Mouse (Mus musculus) embryonic stem cell, embryonic (primary cell): ENCODE measurements around the gene Tnfrsf17.

Source experiments
- CTCF ChIA-PET, 4 experiments: fragments of 300-600 bp in 2 of 4; fragments of 350-600 bp in 2 of 4; sonication (Branson Sonifier 250); formaldehyde crosslinking; loops; one replicate each; lab custom pipeline; 2022; ENCODE audit warnings: inconsistent platforms in 2 of 4; lab: Charles Lee
- POLR2A ChIA-PET, 4 experiments: fragments of 300-600 bp in 2 of 4; fragments of 350-600 bp in 2 of 4; sonication (Branson Sonifier 250); formaldehyde crosslinking; loops; one replicate each; lab custom pipeline; 2022; ENCODE audit warnings: antibody characterized with exemption in 4 of 4, inconsistent platforms in 1 of 4; lab: Charles Lee

Tnfrsf17 gene

GRCm38 (mm10) chr16:11317324-11317723 lies 3.7 kb downstream of the Tnfrsf17 start:
- ChIA-PET CTCF (interaction anchor here (0.5 to 1.5 kb wide), 5 partner anchors 12 to 322 kb away, joined by 3 to 7 read pairs (median 5); no protein-coding TSS in a partner anchor), POLR2A (interaction anchor here in 2 of 4 experiments (0.5 to 0.6 kb wide), 2 partner anchors 40 to 302 kb away, joined by 3 read pairs; no protein-coding TSS in a partner anchor)

- ChIA-PET CTCF (interaction anchor here (0.6 to 1.3 kb wide), 10 partner anchors 17 to 267 kb away, joined by 3 to 8 read pairs (median 3); no protein-coding TSS in a partner anchor), POLR2A (interaction anchor here (0.6 to 3.3 kb wide), 66 partner anchors 9 to 781 kb away, joined by 3 to 31 read pairs (median 4); partner anchors contain the start of genes Gspt1 (in 3 of the 4), Zc3h7a (in 3 of the 4), Rsl1d1 (in 2 of the 4) and Litaf (in 1 of the 4))
These were observed 9.1 kb downstream of the Tnfrsf17 start, which contains the start of gene Snx29 for GRCm38 (mm10) chr16:11322409-11323323. Snx29 (plus strand) TSS chr16:11322908.

GRCm38 (mm10) chr16:11323324-11324051 lies 9.9 kb downstream of the Tnfrsf17 start:
- ChIA-PET POLR2A (interaction anchor here in 3 of 4 experiments (0.6 to 3.3 kb wide), 57 partner anchors 8 to 315 kb away, joined by 3 to 31 read pairs (median 4); partner anchors contain the start of genes Gspt1 (in 3 of the 3), Zc3h7a (in 3 of the 3), Rsl1d1 (in 2 of the 3) and Litaf (in 1 of the 3)), CTCF (interaction anchor here in 3 of 4 experiments (0.6 to 1.3 kb wide), 6 partner anchors 18 to 246 kb away, joined by 3 to 7 read pairs (median 3); no protein-coding TSS in a partner anchor)

- ChIA-PET POLR2A (interaction anchor here in 3 of 4 experiments (0.7 to 4.0 kb wide), 6 partner anchors 12 to 30 kb away, joined by 3 to 22 read pairs (median 6); no protein-coding TSS in a partner anchor), CTCF (no interaction called here)
These were observed 16.6 kb downstream of the Tnfrsf17 start for GRCm38 (mm10) chr16:11330081-11330800.

GRCm38 (mm10) chr16:11331030-11331429 lies 17.4 kb downstream of the Tnfrsf17 start:
- ChIA-PET CTCF (no interaction called here), POLR2A (interaction anchor here in 3 of 4 experiments (0.8 to 4.0 kb wide), 8 partner anchors 8 to 31 kb away, joined by 3 to 22 read pairs (median 5); partner anchors contain the start of gene Snx29 (in 1 of the 3))

GRCm38 (mm10) chr16:11343292-11343815 lies 29.7 kb downstream of the Tnfrsf17 start:
- ChIA-PET POLR2A (interaction anchor here in 2 of 4 experiments (1.4 to 4.2 kb wide), 7 partner anchors 10 to 21 kb away, joined by 4 to 30 read pairs (median 8); partner anchors contain the start of gene Snx29 (in 1 of the 2)), CTCF (no interaction called here)

GRCm38 (mm10) chr16:11351903-11352302 lies 38.3 kb downstream of the Tnfrsf17 start:
- CTCF ChIA-PET: no interaction called here
- POLR2A ChIA-PET: interaction anchor here in 2 of 4 experiments (0.7 to 7.0 kb wide), 6 partner anchors 6 to 344 kb away, joined by 3 to 49 read pairs (median 4); no protein-coding TSS in a partner anchor

- POLR2A ChIA-PET: interaction anchor here (0.8 to 5.6 kb wide), 57 partner anchors 8 to 890 kb away, joined by 3 to 49 read pairs (median 4); partner anchors contain the start of genes Snx29 (in 3 of the 4), Gspt1 (in 2 of the 4), Rsl1d1 (in 2 of the 4) and Cpped1 (in 1 of the 4)
- CTCF ChIA-PET: no interaction called here
These were observed 45.6 kb downstream of the Tnfrsf17 start for GRCm38 (mm10) chr16:11359173-11359572.

- ChIA-PET POLR2A (interaction anchor here (0.6 to 5.6 kb wide), 73 partner anchors 8 to 891 kb away, joined by 3 to 49 read pairs (median 4); partner anchors contain the start of genes Snx29 (in 3 of the 4), Gspt1 (in 2 of the 4), Rsl1d1 (in 2 of the 4) and Cpped1 (in 1 of the 4)), CTCF (interaction anchor here in 2 of 4 experiments (0.6 to 1.1 kb wide), 2 partner anchors 39 to 54 kb away, joined by 3 read pairs; no protein-coding TSS in a partner anchor)
These were observed 46.3 kb downstream of the Tnfrsf17 start for GRCm38 (mm10) chr16:11359919-11360318.

- ChIA-PET CTCF (interaction anchor here in 1 of 4 experiments (1.1 kb wide), 1 partner anchor 55 kb away, joined by 3 read pairs; no protein-coding TSS in a partner anchor), POLR2A (interaction anchor here in 3 of 4 experiments (0.6 to 5.6 kb wide), 58 partner anchors 9 to 892 kb away, joined by 3 to 49 read pairs (median 5); partner anchors contain the start of genes Snx29 (in 3 of the 3), Gspt1 (in 2 of the 3), Rsl1d1 (in 2 of the 3) and Cpped1 (in 1 of the 3))
These were observed 47.0 kb downstream of the Tnfrsf17 start for GRCm38 (mm10) chr16:11360576-11360975.

GRCm38 (mm10) chr16:11365626-11366025 lies 52.0 kb downstream of the Tnfrsf17 start:
- ChIA-PET CTCF (interaction anchor here in 1 of 4 experiments (0.6 to 0.7 kb wide), 2 partner anchors 83 to 334 kb away, joined by 3 to 4 read pairs; no protein-coding TSS in a partner anchor), POLR2A (interaction anchor here in 3 of 4 experiments (0.7 to 1.6 kb wide), 12 partner anchors 10 to 523 kb away, joined by 3 to 6 read pairs (median 4); partner anchors contain the start of gene Txndc11 (in 1 of the 3))

- CTCF ChIA-PET: no interaction called here
These were observed 53.2 kb downstream of the Tnfrsf17 start for GRCm38 (mm10) chr16:11366851-11367250.

GRCm38 (mm10) chr16:11368412-11368811 lies 54.8 kb downstream of the Tnfrsf17 start:
- ChIA-PET CTCF (interaction anchor here in 1 of 4 experiments (0.5 kb wide), 1 partner anchor 525 kb away, joined by 3 read pairs; no protein-coding TSS in a partner anchor), POLR2A (interaction anchor here in 3 of 4 experiments (1.3 to 3.2 kb wide), 6 partner anchors 9 to 234 kb away, joined by 4 to 32 read pairs (median 5); partner anchors contain the start of gene Txndc11 (in 1 of the 3))

More at GRCm38 (mm10) chr16:11366851-11367250, 53.2 kb downstream of the Tnfrsf17 start:
- POLR2A ChIA-PET: interaction anchor here in 2 of 4 experiments (1.1 to 1.6 kb wide), 6 partner anchors 8 to 19 kb away, joined by 3 to 6 read pairs (median 5); no protein-coding TSS in a partner anchor

- CTCF ChIA-PET: no interaction called here
- POLR2A ChIA-PET: interaction anchor here in 3 of 4 experiments (0.9 to 3.2 kb wide), 9 partner anchors 9 to 235 kb away, joined by 3 to 32 read pairs (median 4); partner anchors contain the start of genes Snx29 (in 1 of the 3) and Txndc11 (in 1 of the 3)
These were observed 55.5 kb downstream of the Tnfrsf17 start for GRCm38 (mm10) chr16:11369162-11369561.

- ChIA-PET POLR2A (interaction anchor here in 3 of 4 experiments (0.6 to 3.2 kb wide), 10 partner anchors 10 to 47 kb away, joined by 3 to 32 read pairs (median 4); partner anchors contain the start of gene Snx29 (in 2 of the 3)), CTCF (interaction anchor here in 1 of 4 experiments (0.6 kb wide), 1 partner anchor 437 kb away, joined by 4 read pairs; no protein-coding TSS in a partner anchor)
These were observed 56.0 kb downstream of the Tnfrsf17 start for GRCm38 (mm10) chr16:11369642-11370041.
